Comparison of ENCODE assay signal across 12 mouse cellular contexts in genomic region chr12:54251942-54252400, GRCm38 (mm10). TPM values are rescaled to one million over a fixed set of nuclear protein-coding genes. Genes with fewer than 3 reads are reported as not detected.
A peak's percentile ranks its signal among the peaks of the same experiment; 100 is the strongest.
DNase-seq lines count a peak whose midpoint lies in the region; ATAC-seq lines count a peak whose summit lies in the region.
"Had no signal": no experiment of that assay in that cellular context is flagged by ENCODE, and none has a peak within 500 bp of the region (broad histone marks: within the 10 kb centered on the region; RNA-seq: fewer than 3 reads in every experiment).

No protein-coding gene starts in this region.

- H3K9me3 ChIP-seq in heart, embryonic 11.5 days (replicated peaks; ENCODE audit: control insufficient read depth, low read length), result no peaks in the 10 kb centered on the region
- no peaks in the 10 kb centered on the region for H3K9me3 ChIP-seq in hindbrain, embryonic 13.5 days
- H3K9me3 ChIP-seq: embryonic facial prominence, embryonic 15.5 days; neural tube, embryonic 12.5 days had no signal

- no peaks in the 10 kb centered on the region for H3K36me3 ChIP-seq in heart, embryonic 11.5 days (ENCODE audit: control insufficient read depth, insufficient read depth, low read length)
- no peaks in the 10 kb centered on the region for H3K36me3 ChIP-seq in hindbrain, embryonic 13.5 days
- H3K36me3 ChIP-seq: embryonic facial prominence, embryonic 15.5 days; neural tube, embryonic 12.5 days had no signal

- no peaks in the 10 kb centered on the region for H3K27me3 ChIP-seq in heart, embryonic 11.5 days (ENCODE audit: control insufficient read depth, insufficient read depth, low read length)
- no peaks in the 10 kb centered on the region for H3K27me3 ChIP-seq in hindbrain, embryonic 13.5 days
- H3K27me3 ChIP-seq: CH12.LX; embryonic facial prominence, embryonic 15.5 days; neural tube, embryonic 12.5 days had no signal

- H3K9ac ChIP-seq in heart, embryonic 11.5 days (ENCODE audit: low read depth, low read length), result no peak overlapping the region
- H3K9ac ChIP-seq in hindbrain, embryonic 13.5 days, result no peak overlapping the region
- H3K9ac ChIP-seq: embryonic facial prominence, embryonic 15.5 days; lung, embryonic 14.5 days; neural tube, embryonic 12.5 days had no signal

- H3K4me2 ChIP-seq in heart, embryonic 11.5 days, result no peak overlapping the region
- H3K4me2 ChIP-seq in hindbrain, embryonic 13.5 days, result no peak overlapping the region
- H3K4me2 ChIP-seq: embryonic facial prominence, embryonic 15.5 days; lung, embryonic 14.5 days; neural tube, embryonic 12.5 days had no signal

- H3K27ac ChIP-seq in heart, embryonic 11.5 days (ENCODE audit: low read depth, low read length), result no peak overlapping the region
- no peak overlapping the region for H3K27ac ChIP-seq in hindbrain, embryonic 13.5 days
- H3K27ac ChIP-seq: embryonic facial prominence, embryonic 15.5 days; neural tube, embryonic 12.5 days had no signal

- no peaks in the 10 kb centered on the region for H3K4me1 ChIP-seq in heart, embryonic 11.5 days (ENCODE audit: control insufficient read depth, insufficient read depth, low read length)
- no peaks in the 10 kb centered on the region for H3K4me1 ChIP-seq in hindbrain, embryonic 13.5 days (replicated peaks)
- H3K4me1 ChIP-seq: neural tube, embryonic 12.5 days had no signal

- no peak for ATAC-seq in heart, embryonic 11.5 days (replicated peaks; ENCODE audit: insufficient number of reproducible peaks, low FRiP score, low TSS enrichment)
- peak; percentile 77 for ATAC-seq in megakaryocyte-erythroid progenitor cell, adult 5-6 weeks (replicated peaks; ENCODE audit: low FRiP score, low TSS enrichment, poor library complexity, severe bottlenecking)
- no peak for ATAC-seq in hindbrain, embryonic 13.5 days (ENCODE audit: low FRiP score)

- 79% methylated on average over 9 of the region's 9 CpGs for WGBS in heart, embryonic 11.5 days (ENCODE audit: insufficient replicate concordance)
- WGBS in hindbrain, embryonic 13.5 days, result 79% methylated on average over 9 of the region's 9 CpGs

- DNase-seq in heart, adult 11 months, result peak; percentile 89
- peak; percentile 68 for DNase-seq in MEL-GATA-1-ER (ENCODE audit: extremely low read depth, low read depth)
- peak; percentile 9 to 12 for DNase-seq in frontal cortex, postnatal 14 days (ENCODE audit: low spot score in 2 of 2)
- DNase-seq in ovary, postnatal 14 days (ENCODE audit: low spot score), result no peak
- no peak for DNase-seq in cerebellum, postnatal 25 days
- DNase-seq: lung, embryonic 14.5 days had no signal

- H3K4me3 ChIP-seq in heart, embryonic 11.5 days (ENCODE audit: low read depth, low read length), result no peak overlapping the region
- H3K4me3 ChIP-seq in hindbrain, embryonic 13.5 days, result no peak overlapping the region
- H3K4me3 ChIP-seq: embryonic facial prominence, embryonic 15.5 days; neural tube, embryonic 12.5 days had no signal

RNA-seq across cellular contexts. Expression of gene Egln3, which starts 48.3 kb away (rescaled TPM):
- 6.8 and 7.9 TPM in 2 replicates for polyA plus RNA-seq in heart, embryonic 11.5 days (2014; fragmentation: Nextera tagmentation; extraction: Ambion mirVana)
- total RNA-seq in megakaryocyte-erythroid progenitor cell, adult 5-6 weeks (2014; fragmentation: Nextera tagmentation), result 1.1 TPM in 1 of 2 replicates, not detected in the other
- total RNA-seq in megakaryocyte-erythroid progenitor cell, adult 5-6 weeks (2017), result 0.76 TPM in 1 of 2 replicates, not detected in the other
- polyA plus RNA-seq in hindbrain, embryonic 13.5 days (2015; fragmentation: Nextera tagmentation; extraction: Ambion mirVana), result 4.7 and 5.8 TPM in 2 replicates

Comparison
In these comparisons a context has a peak if more than half of its experiments do, and no peak if none do; other contexts are left out.
1. DNase-seq: peak in heart, adult 11 months (single experiment), MEL-GATA-1-ER (single experiment) and frontal cortex, postnatal 14 days (2 of 2); none in ovary, postnatal 14 days (single experiment) and cerebellum, postnatal 25 days (0 of 2).